Mouse (Mus musculus): ENCODE data around the gene Eif3j1. TPM values are rescaled to one million over a fixed set of nuclear protein-coding genes. Genes with fewer than 3 reads are reported as not detected.
"Not testable (repeated sequence)": the region's sequence is repeated elsewhere in the genome, so short reads cannot be mapped to it uniquely, and the experiment has no call there.

Eif3j1 gene
- polyA plus RNA-seq (2015; fragmentation: Nextera tagmentation; extraction: Ambion mirVana) = 9.6 and 10.0 TPM in 2 replicates

GRCm38 (mm10) chr2:122027862-122028755 lies at the start of gene Eif3j1:
Eif3j1 (plus strand) TSS chr2:122028546.
- TF ChIP-seq EP300 (IDR thresholded peaks at IDR 0.05) (no peak; the same call in 1 of the 2 replicates), CTCF (IDR thresholded peaks at IDR 0.05) (no peak)
- H3K9ac ChIP-seq (replicated peaks; ENCODE audit: low read depth) = peak within 1 kb of the TSS; percentile 77
- no peaks in the 10 kb centered on the region for H3K27me3 ChIP-seq (replicated peaks; ENCODE audit: insufficient read depth, low read length)
- peaks cover 7% of the 10 kb centered on the region; the same call in 1 of the 2 replicates for H3K4me1 ChIP-seq (ENCODE audit: insufficient read depth, low read depth, low read length)
- no peaks in the 10 kb centered on the region for H3K9me3 ChIP-seq (ENCODE audit: low read length)
- H3K36me3 ChIP-seq (ENCODE audit: insufficient read depth, low read length) = no peaks in the 10 kb centered on the region
- H3K4me3 ChIP-seq (ENCODE audit: low read depth, low read length) = peak within 1 kb of the TSS; percentile 81
- peak within 1 kb of the TSS; percentile 95 for H3K27ac ChIP-seq (ENCODE audit: low read length)
- 2% methylated on average over 39 of the region's 67 CpGs for WGBS
- H3K4me2 ChIP-seq (replicated peaks; ENCODE audit: low read depth, low read length) = peak within 1 kb of the TSS; percentile 72
- peak; percentile 97 for DNase-seq (ENCODE audit: low spot score)
- peak; percentile 98 for ATAC-seq

- Histone ChIP-seq H3K36me3 (ENCODE audit: insufficient read depth, low read length) (0 out of 2 replicates have a peak, but pooled peaks cover 3% of the 10 kb centered on the region), H3K27ac (ENCODE audit: low read length) (no peak overlapping the region), H3K4me2 (replicated peaks; ENCODE audit: low read depth, low read length) (no peak overlapping the region), H3K9ac (replicated peaks; ENCODE audit: low read depth) (no peak overlapping the region), H3K4me1 (ENCODE audit: insufficient read depth, low read depth, low read length) (no peaks in the 10 kb centered on the region), H3K4me3 (ENCODE audit: low read depth, low read length) (no peak overlapping the region), H3K27me3 (replicated peaks; ENCODE audit: insufficient read depth, low read length) (no peaks in the 10 kb centered on the region), H3K9me3 (ENCODE audit: low read length) (no peaks in the 10 kb centered on the region)
- ATAC-seq (no peak), DNase-seq (ENCODE audit: low spot score) (peak; percentile 63)
- TF ChIP-seq CTCF (IDR thresholded peaks at IDR 0.05) (peak; percentile 53), EP300 (IDR thresholded peaks at IDR 0.05) (no peak)
- WGBS = 86% methylated on average over 1 of the region's 1 CpGs
Measured at GRCm38 (mm10) chr2:121995738-121996137, 32.6 kb upstream of the Eif3j1 start.

- DNase-seq (ENCODE audit: low spot score) (no peak), ATAC-seq (no peak)
- no peak overlapping the region for H3K9ac ChIP-seq (replicated peaks; ENCODE audit: low read depth)
- no peak overlapping the region for H3K4me2 ChIP-seq (replicated peaks; ENCODE audit: low read depth, low read length)
- H3K9me3 ChIP-seq (ENCODE audit: low read length) = no peaks in the 10 kb centered on the region
- 95% methylated on average over 3 of the region's 3 CpGs for WGBS
- no peak overlapping the region for H3K4me3 ChIP-seq (ENCODE audit: low read depth, low read length)
- no peaks in the 10 kb centered on the region; the same call in 1 of the 2 replicates for H3K36me3 ChIP-seq (ENCODE audit: insufficient read depth, low read length)
- no peaks in the 10 kb centered on the region for H3K27me3 ChIP-seq (replicated peaks; ENCODE audit: insufficient read depth, low read length)
- H3K4me1 ChIP-seq (ENCODE audit: insufficient read depth, low read depth, low read length) = no peaks in the 10 kb centered on the region
- TF ChIP-seq EP300 (IDR thresholded peaks at IDR 0.05) (no peak), CTCF (IDR thresholded peaks at IDR 0.05) (no peak)
- no peak overlapping the region for H3K27ac ChIP-seq (ENCODE audit: low read length)
Measured at GRCm38 (mm10) chr2:122008832-122009231, 19.5 kb upstream of the Eif3j1 start.

GRCm38 (mm10) chr2:122011441-122011840 lies 16.9 kb upstream of the Eif3j1 start:
- no peaks in the 10 kb centered on the region; the same call in 1 of the 2 replicates for H3K36me3 ChIP-seq (ENCODE audit: insufficient read depth, low read length)
- H3K4me1 ChIP-seq (ENCODE audit: insufficient read depth, low read depth, low read length) = no peaks in the 10 kb centered on the region
- no peak overlapping the region for H3K27ac ChIP-seq (ENCODE audit: low read length)
- ATAC-seq (no peak), DNase-seq (ENCODE audit: low spot score) (no peak)
- no peaks in the 10 kb centered on the region for H3K27me3 ChIP-seq (replicated peaks; ENCODE audit: insufficient read depth, low read length)
- no peaks in the 10 kb centered on the region for H3K9me3 ChIP-seq (ENCODE audit: low read length)
- 80% methylated on average over 7 of the region's 7 CpGs for WGBS
- H3K9ac ChIP-seq (replicated peaks; ENCODE audit: low read depth) = no peak overlapping the region
- TF ChIP-seq EP300 (IDR thresholded peaks at IDR 0.05) = no peak
- TF ChIP-seq CTCF (IDR thresholded peaks at IDR 0.05) = no peak
- H3K4me2 ChIP-seq (replicated peaks; ENCODE audit: low read depth, low read length) = no peak overlapping the region
- H3K4me3 ChIP-seq (ENCODE audit: low read depth, low read length) = no peak overlapping the region

GRCm38 (mm10) chr2:122018705-122019104 lies 9.6 kb upstream of the Eif3j1 start:
- no peaks in the 10 kb centered on the region for H3K27me3 ChIP-seq (replicated peaks; ENCODE audit: insufficient read depth, low read length)
- no peak for TF ChIP-seq EP300 (IDR thresholded peaks at IDR 0.05)
- TF ChIP-seq CTCF (IDR thresholded peaks at IDR 0.05) = no peak
- no peak overlapping the region for H3K4me2 ChIP-seq (replicated peaks; ENCODE audit: low read depth, low read length)
- no peaks in the 10 kb centered on the region for H3K9me3 ChIP-seq (ENCODE audit: low read length)
- H3K36me3 ChIP-seq (ENCODE audit: insufficient read depth, low read length) = no peaks in the 10 kb centered on the region
- WGBS = 46% methylated on average over 1 of the region's 1 CpGs
- no peak overlapping the region for H3K9ac ChIP-seq (replicated peaks; ENCODE audit: low read depth)
- no peak overlapping the region for H3K27ac ChIP-seq (ENCODE audit: low read length)
- no peak overlapping the region for H3K4me3 ChIP-seq (ENCODE audit: low read depth, low read length)
- ATAC-seq = no peak
- no peaks in the 10 kb centered on the region for H3K4me1 ChIP-seq (ENCODE audit: insufficient read depth, low read depth, low read length)
- no peak for DNase-seq (ENCODE audit: low spot score)

GRCm38 (mm10) chr2:122022284-122022683 lies 6.1 kb upstream of the Eif3j1 start:
- 69% methylated on average over 2 of the region's 2 CpGs for WGBS

GRCm38 (mm10) chr2:122027091-122027490 lies 1.3 kb upstream of the Eif3j1 start:
- H3K27me3 ChIP-seq (replicated peaks; ENCODE audit: insufficient read depth, low read length); H3K36me3 ChIP-seq (ENCODE audit: insufficient read depth, low read length); H3K9me3 ChIP-seq (ENCODE audit: low read length); H3K9ac ChIP-seq (replicated peaks; ENCODE audit: low read depth); DNase-seq (ENCODE audit: low spot score); H3K4me1 ChIP-seq (ENCODE audit: insufficient read depth, low read depth, low read length); H3K4me3 ChIP-seq (ENCODE audit: low read depth, low read length); ATAC-seq: not testable (repeated sequence)
- Histone ChIP-seq H3K27ac (ENCODE audit: low read length) (0 out of 2 replicates have a peak overlapping the region, but pooled peaks have one; percentile 95), H3K4me2 (replicated peaks; ENCODE audit: low read depth, low read length) (peak overlapping the region; percentile 72; the same call in 1 of the 2 replicates)
- 93% methylated on average over 10 of the region's 10 CpGs for WGBS

More at GRCm38 (mm10) chr2:122022284-122022683, 6.1 kb upstream of the Eif3j1 start:
- H3K4me1 ChIP-seq (ENCODE audit: insufficient read depth, low read depth, low read length) = no peaks in the 10 kb centered on the region
- no peak overlapping the region for H3K4me3 ChIP-seq (ENCODE audit: low read depth, low read length)
- ATAC-seq = no peak
- H3K9me3 ChIP-seq (ENCODE audit: low read length) = no peaks in the 10 kb centered on the region
- DNase-seq (ENCODE audit: low spot score) = peak; percentile 18
- no peak overlapping the region for H3K27ac ChIP-seq (ENCODE audit: low read length)
- no peak overlapping the region for H3K4me2 ChIP-seq (replicated peaks; ENCODE audit: low read depth, low read length)
- H3K27me3 ChIP-seq (replicated peaks; ENCODE audit: insufficient read depth, low read length) = no peaks in the 10 kb centered on the region
- peak; percentile 47 for TF ChIP-seq CTCF (IDR thresholded peaks at IDR 0.05)
- TF ChIP-seq EP300 (IDR thresholded peaks at IDR 0.05) = no peak
- H3K9ac ChIP-seq (replicated peaks; ENCODE audit: low read depth) = no peak overlapping the region
- no peaks in the 10 kb centered on the region for H3K36me3 ChIP-seq (ENCODE audit: insufficient read depth, low read length)

Data from lung, postnatal 0 days (tissue).